Mouse (Mus musculus) activated CD4-positive, CD25-positive, alpha-beta regulatory T cell (primary cell): ENCODE results near the gene A930009A15Rik. TPM values are rescaled to one million over a fixed set of nuclear protein-coding genes. Genes with fewer than 3 reads are reported as not detected.

Experiments
- polyA plus RNA-seq, 2 experiments: library from polyadenylated mRNA; unstranded; fragments of 100-300 nt; shearing (Covaris generic); gene quantifications; one replicate each; pipeline ENCODE4 v1.2.1; 2017

Gene A930009A15Rik
- polyA plus RNA-seq = not detected

GRCm38 (mm10) chr10:115569712-115570491, at the start of gene A930009A15Rik:
TSS of gene A930009A15Rik (plus strand) at chr10:115569986.

GRCm38 (mm10) chr10:115587301-115587969, 17.6 kb downstream of the A930009A15Rik start, which contains the start of gene Lgr5:
TSS of gene Lgr5 (minus strand) at chr10:115587780.

Other genes with a start within 250 kb of the A930009A15Rik start
- 10 to 100 TPM; 34.6 to 49.6 TPM for gene Tmem19, start 207.5 kb upstream of the A930009A15Rik start, polyA plus RNA-seq
- gene Thap2, start 185.5 kb upstream of the A930009A15Rik start, polyA plus RNA-seq = 10 to 100 TPM in 1 of 2 experiments, 1 to 10 TPM in 1; 8.5 to 10.3 TPM
- 10 to 100 TPM; 35.4 to 36.4 TPM for gene Zfc3h1, start 185.0 kb upstream of the A930009A15Rik start, polyA plus RNA-seq
- under 1 TPM in 1 of 2 experiments, not detected in 1; 0.59 TPM for gene Lgr5, start 17.8 kb downstream of the A930009A15Rik start, polyA plus RNA-seq
- under 1 TPM in 1 of 2 experiments, not detected in 1; 0.20 TPM for gene Tspan8, start 246.8 kb downstream of the A930009A15Rik start, polyA plus RNA-seq